Mouse (Mus musculus): ENCODE measurements around the gene Rrp1. TPM values are rescaled to one million over a fixed set of nuclear protein-coding genes. Genes with fewer than 3 reads are reported as not detected.

The Rrp1 gene
- polyA plus RNA-seq, 1 experiment from 2014 or later, result 402 TPM

- Histone ChIP-seq H3K27me3 (peaks cover 11% of the 10 kb centered on the region), H3K9ac (no peak overlapping the region), H3K4me1 (replicated peaks) (peaks cover 25% of the 10 kb centered on the region), H3K36me3 (peaks cover 16% of the 10 kb centered on the region), H3K4me3 (peak overlapping the region; percentile 13), H3K4me2 (peak overlapping the region; percentile 43), H3K27ac (replicated peaks) (0 out of 2 replicates have a peak overlapping the region, but pooled peaks have one; percentile 71), H3K9me3 (no peaks in the 10 kb centered on the region)
- WGBS, result 48% methylated on average over 4 of the region's 4 CpGs
- ATAC-seq (ENCODE audit: low FRiP score, low read depth), result peak; percentile 52
Measured at GRCm38 (mm10) chr10:78396625-78396885, 16.3 kb downstream of the Rrp1 start.

GRCm38 (mm10) chr10:78395819-78396624 is 16.8 kb downstream of the Rrp1 start:
- Histone ChIP-seq H3K4me3 (peak overlapping the region; percentile 13), H3K4me1 (replicated peaks) (peaks cover 25% of the 10 kb centered on the region), H3K27ac (replicated peaks) (peak overlapping the region; percentile 71), H3K27me3 (peaks cover 16% of the 10 kb centered on the region), H3K9me3 (no peaks in the 10 kb centered on the region), H3K4me2 (peak overlapping the region; percentile 43), H3K36me3 (peaks cover 10% of the 10 kb centered on the region), H3K9ac (no peak overlapping the region)
- ATAC-seq (ENCODE audit: low FRiP score, low read depth), result peak; percentile 81
- WGBS, result 6% methylated on average over 17 of the region's 17 CpGs

- Histone ChIP-seq H3K27ac (replicated peaks) (peak overlapping the region; percentile 71), H3K9ac (no peak overlapping the region)
Measured at GRCm38 (mm10) chr10:78395377-78395776, 17.5 kb downstream of the Rrp1 start.

DNA sequence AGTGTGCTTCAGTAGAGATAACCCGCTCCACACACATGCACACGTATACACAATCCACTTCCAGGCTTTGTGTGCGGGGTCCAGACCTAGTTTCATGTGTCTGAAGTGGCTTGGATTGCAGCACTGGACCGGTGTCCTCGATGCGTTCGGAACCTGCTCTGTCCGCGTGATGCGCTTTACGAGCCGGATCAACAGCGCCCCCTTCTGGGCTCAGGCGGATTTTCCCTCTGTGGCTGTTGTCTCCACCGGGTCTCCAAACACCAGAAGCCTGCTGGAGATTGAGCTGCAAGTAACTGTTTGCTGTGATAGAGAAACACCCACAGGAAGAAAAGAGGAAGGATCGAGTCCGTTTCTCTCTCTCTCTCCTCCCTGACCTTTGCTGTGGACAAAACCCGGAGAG is 20.8 kb downstream of the Rrp1 start:
- Histone ChIP-seq H3K27ac (replicated peaks) (no peak overlapping the region), H3K4me3 (no peak overlapping the region), H3K4me2 (no peak overlapping the region), H3K4me1 (replicated peaks) (peaks cover 16% of the 10 kb centered on the region), H3K36me3 (no peaks in the 10 kb centered on the region), H3K9ac (no peak overlapping the region), H3K27me3 (peaks cover 28% of the 10 kb centered on the region), H3K9me3 (no peaks in the 10 kb centered on the region)
- no peak for ATAC-seq (ENCODE audit: low FRiP score, low read depth)
- WGBS, result 2% methylated on average over 18 of the region's 18 CpGs

More at GRCm38 (mm10) chr10:78395377-78395776, 17.5 kb downstream of the Rrp1 start:
- Histone ChIP-seq H3K27me3 (peaks cover 22% of the 10 kb centered on the region), H3K4me2 (no peak overlapping the region), H3K4me3 (no peak overlapping the region), H3K4me1 (replicated peaks) (peaks cover 25% of the 10 kb centered on the region), H3K9me3 (no peaks in the 10 kb centered on the region), H3K36me3 (peaks cover 4% of the 10 kb centered on the region; the same call in 1 of the 2 replicates)
- peak; percentile 10; the same call in 1 of the 2 replicates for ATAC-seq (ENCODE audit: low FRiP score, low read depth)
- 93% methylated on average over 3 of the region's 3 CpGs for WGBS

GRCm38 (mm10) chr10:78390982-78391470 is 21.8 kb downstream of the Rrp1 start:
- H3K36me3 ChIP-seq, result no peaks in the 10 kb centered on the region
- peaks cover 28% of the 10 kb centered on the region for H3K27me3 ChIP-seq
- no peak overlapping the region for H3K27ac ChIP-seq (replicated peaks)
- ATAC-seq (ENCODE audit: low FRiP score, low read depth), result no peak
- H3K9ac ChIP-seq, result no peak overlapping the region
- 15% methylated on average over 4 of the region's 4 CpGs for WGBS
- H3K4me1 ChIP-seq (replicated peaks), result peaks cover 9% of the 10 kb centered on the region
- H3K4me3 ChIP-seq, result no peak overlapping the region
- H3K4me2 ChIP-seq, result no peak overlapping the region
- H3K9me3 ChIP-seq, result no peaks in the 10 kb centered on the region

GRCm38 (mm10) chr10:78388216-78388980 is 24.4 kb downstream of the Rrp1 start:
- Histone ChIP-seq H3K27me3 (peaks cover 28% of the 10 kb centered on the region), H3K4me2 (no peak overlapping the region), H3K9ac (no peak overlapping the region), H3K4me1 (replicated peaks) (no peaks in the 10 kb centered on the region), H3K4me3 (no peak overlapping the region), H3K9me3 (no peaks in the 10 kb centered on the region), H3K27ac (replicated peaks) (no peak overlapping the region), H3K36me3 (no peaks in the 10 kb centered on the region)
- ATAC-seq (ENCODE audit: low FRiP score, low read depth), result no peak; the same call in 1 of the 2 replicates
- 64% methylated on average over 20 of the region's 20 CpGs for WGBS

GRCm38 (mm10) chr10:78385520-78385919 is 27.3 kb downstream of the Rrp1 start:
- Histone ChIP-seq H3K9me3 (no peaks in the 10 kb centered on the region), H3K27ac (replicated peaks) (no peak overlapping the region), H3K27me3 (peaks cover 7% of the 10 kb centered on the region; the same call in 1 of the 2 replicates), H3K4me2 (no peak overlapping the region), H3K36me3 (no peaks in the 10 kb centered on the region), H3K4me1 (replicated peaks) (no peaks in the 10 kb centered on the region), H3K4me3 (no peak overlapping the region), H3K9ac (no peak overlapping the region)
- WGBS, result 68% methylated on average over 5 of the region's 5 CpGs
- ATAC-seq (ENCODE audit: low FRiP score, low read depth), result no peak

GRCm38 (mm10) chr10:78383567-78383966 is 29.3 kb downstream of the Rrp1 start:
- Histone ChIP-seq H3K27ac (replicated peaks) (no peak overlapping the region), H3K4me3 (no peak overlapping the region), H3K27me3 (no peaks in the 10 kb centered on the region), H3K36me3 (no peaks in the 10 kb centered on the region), H3K9ac (no peak overlapping the region), H3K4me1 (replicated peaks) (no peaks in the 10 kb centered on the region), H3K9me3 (no peaks in the 10 kb centered on the region), H3K4me2 (no peak overlapping the region)
- 76% methylated on average over 3 of the region's 3 CpGs for WGBS
- ATAC-seq (ENCODE audit: low FRiP score, low read depth), result no peak

- Histone ChIP-seq H3K9me3 (no peaks in the 10 kb centered on the region), H3K27ac (replicated peaks) (no peak overlapping the region), H3K36me3 (no peaks in the 10 kb centered on the region), H3K4me2 (no peak overlapping the region), H3K27me3 (no peaks in the 10 kb centered on the region), H3K4me1 (replicated peaks) (no peaks in the 10 kb centered on the region), H3K4me3 (no peak overlapping the region), H3K9ac (no peak overlapping the region)
- no peak for ATAC-seq (ENCODE audit: low FRiP score, low read depth)
- 97% methylated on average over 7 of the region's 7 CpGs for WGBS
Measured at GRCm38 (mm10) chr10:78378516-78378915, 34.3 kb downstream of the Rrp1 start.

- no peak overlapping the region for H3K4me3 ChIP-seq
- WGBS, result 63% methylated on average over 27 of the region's 27 CpGs
- ATAC-seq (ENCODE audit: low FRiP score, low read depth), result no peak
- H3K4me2 ChIP-seq, result 0 out of 2 replicates have a peak overlapping the region, but pooled peaks have one; percentile 9
- H3K36me3 ChIP-seq, result no peaks in the 10 kb centered on the region
- no peaks in the 10 kb centered on the region for H3K4me1 ChIP-seq (replicated peaks)
- H3K9me3 ChIP-seq, result no peaks in the 10 kb centered on the region
- H3K27me3 ChIP-seq, result no peaks in the 10 kb centered on the region
- no peak overlapping the region for H3K9ac ChIP-seq
- H3K27ac ChIP-seq (replicated peaks), result no peak overlapping the region
Measured at GRCm38 (mm10) chr10:78372681-78373668, 39.9 kb downstream of the Rrp1 start.

- no peaks in the 10 kb centered on the region for H3K27me3 ChIP-seq
- no peaks in the 10 kb centered on the region for H3K36me3 ChIP-seq
- ATAC-seq (ENCODE audit: low FRiP score, low read depth), result no peak
- no peaks in the 10 kb centered on the region for H3K4me1 ChIP-seq (replicated peaks)
- no peak overlapping the region for H3K4me3 ChIP-seq
- no peaks in the 10 kb centered on the region for H3K9me3 ChIP-seq
- 90% methylated on average over 6 of the region's 6 CpGs for WGBS
- H3K9ac ChIP-seq, result no peak overlapping the region
- H3K4me2 ChIP-seq, result no peak overlapping the region
- no peak overlapping the region for H3K27ac ChIP-seq (replicated peaks)
Measured at GRCm38 (mm10) chr10:78371746-78372145, 41.1 kb downstream of the Rrp1 start.

Measured in hindbrain, embryonic 15.5 days (tissue).